Mouse (Mus musculus) thymus, postnatal 14 days (tissue): ENCODE results near the gene Rundc3b.

ENCODE experiments used
- DNase-seq: peaks from one replicate; pipeline ENCODE4 v3.0.0; 2021

Gene Rundc3b

GRCm38 (mm10) chr5:8487989-8488700, 134.6 kb downstream of the Rundc3b start:
- no peak for DNase-seq

- DNase-seq = no peak
Observed at GRCm38 (mm10) chr5:8456561-8456960, 166.2 kb downstream of the Rundc3b start.

GRCm38 (mm10) chr5:8455565-8455964, 167.2 kb downstream of the Rundc3b start:
- no peak for DNase-seq
